Mouse (Mus musculus) small intestine, adult 2 months (tissue): ENCODE measurements around the gene Bod1.

Experiments used
- CTCF ChIP-seq: fragments of 200-500 bp; IDR thresholded peaks from 2 replicates; pipeline ENCODE4 v1.5.1; 2012; ENCODE audit warnings: low read depth, mild to moderate bottlenecking, control low read depth, inconsistent platforms, low read length, moderate library complexity, mixed read lengths; ENCODE audit not compliant: insufficient replicate concordance, insufficient read length; ENCODE audit errors: extremely low read depth
- POLR2A ChIP-seq: fragments of 200-500 bp; IDR thresholded peaks from 2 replicates; pipeline ENCODE4 v1.6.1; 2012; ENCODE audit warnings: low read depth, mild to moderate bottlenecking, control low read depth, inconsistent platforms, low read length, moderate library complexity

GRCm38 (mm10) chr11:31688956-31689355 is 17.3 kb upstream of the Bod1 start:
- no peak for TF ChIP-seq POLR2A
- no peak for TF ChIP-seq CTCF
